Mouse (Mus musculus) limb, embryonic 14.5 days (tissue): ENCODE data around the gene Klb. TPM values are rescaled to one million over a fixed set of nuclear protein-coding genes. Genes with fewer than 3 reads are reported as not detected.
A peak's percentile ranks its signal among the peaks of the same experiment; 100 is the strongest.
"Not testable (repeated sequence)": the region's sequence is repeated elsewhere in the genome, so short reads cannot be mapped to it uniquely, and the experiment has no call there.

Experiments
- ATAC-seq: fragments of 200-750 bp; cut with Nextera tagmentation; 2 replicates; pipeline ENCODE4 v1.8.0; 2017; ENCODE audit warnings: low read depth, moderate number of reproducible peaks, moderate TSS enrichment; ENCODE audit not compliant: low FRiP score
- DNase-seq: peaks from one replicate; pipeline ENCODE4 v3.0.0-alpha.2; 2015; ENCODE audit warnings: low spot score
- H3K27ac ChIP-seq: fragments of 300-500 bp; sonication (generic); replicated peaks from 2 replicates; pipeline ENCODE4 v1.5.1; 2014; ENCODE audit warnings: low read depth, mild to moderate bottlenecking, low read length, moderate library complexity, mixed read lengths
- H3K27me3 ChIP-seq: fragments of 300-500 bp; sonication (generic); 2 replicates; pipeline ENCODE4 v1.6.1; 2014; ENCODE audit warnings: low read length, mixed read lengths; ENCODE audit not compliant: control insufficient read depth, insufficient read depth
- H3K36me3 ChIP-seq: fragments of 300-500 bp; sonication (generic); 2 replicates; pipeline ENCODE4 v1.6.1; 2014; ENCODE audit warnings: mild to moderate bottlenecking, low read length, moderate library complexity, mixed read lengths; ENCODE audit not compliant: control insufficient read depth, insufficient read depth
- H3K4me1 ChIP-seq: fragments of 300-500 bp; sonication (generic); 2 replicates; pipeline ENCODE4 v1.6.1; 2014; ENCODE audit warnings: antibody characterized with exemption, low read length, mixed read lengths; ENCODE audit not compliant: control insufficient read depth, insufficient read depth
- H3K4me2 ChIP-seq: fragments of 300-500 bp; sonication (generic); replicated peaks from 2 replicates; pipeline ENCODE4 v1.6.1; 2014; ENCODE audit warnings: low read depth, mild to moderate bottlenecking, low read length, moderate library complexity; ENCODE audit not compliant: severe bottlenecking
- H3K4me3 ChIP-seq: fragments of 300-500 bp; sonication (generic); replicated peaks from 2 replicates; pipeline ENCODE4 v1.5.1; 2014; ENCODE audit warnings: low read length
- H3K9ac ChIP-seq: fragments of 300-500 bp; sonication (generic); 2 replicates; pipeline ENCODE4 v1.6.1; 2014; ENCODE audit warnings: mild to moderate bottlenecking, low read depth, low read length, moderate library complexity; ENCODE audit not compliant: severe bottlenecking
- H3K9me3 ChIP-seq: fragments of 300-500 bp; sonication (generic); 2 replicates; pipeline ENCODE4 v1.6.1; 2016; ENCODE audit warnings: low read length; ENCODE audit not compliant: control insufficient read depth
- POLR2A ChIP-seq: fragments of 200-500 bp; IDR thresholded peaks from 2 replicates; pipeline ENCODE4 v1.8.0; 2012; ENCODE audit warnings: inconsistent platforms, mild to moderate bottlenecking, moderate library complexity, borderline replicate concordance; ENCODE audit not compliant: insufficient read depth, insufficient read length; ENCODE audit errors: extremely low read depth
- WGBS: fragments of 180-500 bp; shearing (Covaris S2); extraction: QIAGEN DNeasy Blood & Tissue Kit; methylation state at CpG from one replicate; pipeline ENCODE4 v1.1.7; 2014; 5-methylcytosine and 5-hydroxymethylcytosine counted together
- polyA plus RNA-seq, 2 experiments: library from polyadenylated mRNA; depleted of rRNA in 1 of 2; stranded (reverse) in 1 of 2; unstranded in 1 of 2; fragments of >200 nt; fragmentation: Nextera tagmentation in 1 of 2; extraction: Ambion mirVana in 1 of 2; gene quantifications; 2 replicates each; pipeline versions ENCODE4 v1.2.1 to v1.2.3; 2012 to 2014

Gene Klb
- 0.05 and 0.11 TPM in 2 replicates for polyA plus RNA-seq (2012; rRNA removed)
- polyA plus RNA-seq (2014; fragmentation: Nextera tagmentation; extraction: Ambion mirVana): not detected in 2 replicates

DNA sequence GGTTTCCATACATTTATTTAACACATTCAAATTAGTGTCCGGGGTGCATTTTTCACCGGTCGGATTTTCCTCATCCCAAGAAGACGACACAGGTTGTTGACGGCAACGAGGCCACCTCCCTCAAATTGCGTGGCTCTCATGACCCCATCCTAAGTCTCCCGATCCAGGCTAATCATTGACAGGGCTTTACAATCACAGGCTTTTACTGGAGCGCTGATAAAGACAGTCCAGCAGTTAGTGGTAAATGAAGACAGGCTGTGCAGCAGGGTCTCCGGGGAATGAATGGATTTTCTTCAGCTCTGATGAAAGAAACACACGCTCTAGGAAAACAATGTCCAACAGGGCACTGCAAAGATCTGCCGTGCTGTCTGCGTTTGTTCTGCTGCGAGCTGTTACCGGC is at the start of gene Klb:
Gene Klb, plus strand, starts transcription at position 147 of the 400 bp plus-strand sequence.
- 55% methylated on average over 15 of the region's 15 CpGs for WGBS
- no peak within 1 kb of the TSS for H3K27ac ChIP-seq
- H3K4me1 ChIP-seq: no peaks in the 10 kb centered on the region
- ATAC-seq (no peak), DNase-seq (no peak)
- 0 out of 2 replicates have a peak within 1 kb of the TSS, but pooled peaks have one; percentile 26 for H3K4me2 ChIP-seq
- TF ChIP-seq POLR2A: no peak
- no peaks in the 10 kb centered on the region for H3K27me3 ChIP-seq
- H3K36me3 ChIP-seq: no peaks in the 10 kb centered on the region
- no peak within 1 kb of the TSS for H3K4me3 ChIP-seq
- no peaks in the 10 kb centered on the region for H3K9me3 ChIP-seq
- peak within 1 kb of the TSS; percentile 2; the same call in 1 of the 2 replicates for H3K9ac ChIP-seq

DNA sequence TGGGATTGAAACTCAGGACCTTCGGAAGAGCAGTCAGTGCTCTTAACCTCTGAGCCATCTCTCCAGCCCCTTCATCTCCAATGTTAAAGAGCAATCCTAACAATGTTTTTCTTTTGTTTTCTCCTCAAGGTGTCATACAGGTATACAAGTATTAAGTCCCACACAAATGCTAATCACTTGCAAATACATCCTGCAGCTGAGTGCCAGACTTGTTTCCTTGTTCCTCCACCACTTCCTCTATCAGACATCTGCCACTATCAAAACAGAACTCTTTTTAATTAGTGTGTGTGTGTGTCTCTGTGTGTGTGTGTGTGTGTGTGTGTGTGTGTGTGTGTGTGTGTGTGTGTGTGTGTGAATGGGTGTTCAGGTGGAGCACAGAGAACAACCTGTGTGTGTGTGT is 48.5 kb upstream of the Klb start:
- H3K4me2 ChIP-seq, H3K9ac ChIP-seq, H3K27ac ChIP-seq, H3K4me3 ChIP-seq, H3K27me3 ChIP-seq, H3K4me1 ChIP-seq, H3K9me3 ChIP-seq, ATAC-seq, DNase-seq: not testable (repeated sequence)
- 94% methylated on average over 1 of the region's 1 CpGs for WGBS
- H3K36me3 ChIP-seq: peaks cover 71% of the 10 kb centered on the region

DNA sequence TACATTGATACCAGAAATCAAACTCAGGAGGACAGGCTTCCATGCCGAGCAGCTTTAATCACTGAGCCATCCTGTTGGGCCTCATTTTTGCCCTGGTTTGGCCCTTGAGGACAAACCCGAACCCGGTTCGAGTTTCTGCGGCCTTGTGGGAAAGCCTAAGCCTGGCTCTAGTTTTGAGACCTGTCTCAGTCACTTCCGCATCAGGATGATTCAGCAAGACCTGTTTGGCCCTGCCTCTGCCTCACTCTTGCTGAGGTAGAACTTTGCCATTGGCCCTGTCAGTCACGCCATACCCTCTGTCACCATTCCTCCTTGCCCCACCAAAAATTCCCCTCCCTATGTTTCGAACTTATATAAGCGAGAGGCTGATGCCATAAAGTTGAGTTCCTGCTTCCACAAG is 48.0 kb upstream of the Klb start:
- no peak overlapping the region for H3K4me3 ChIP-seq
- TF ChIP-seq POLR2A: no peak
- 93% methylated on average over 9 of the region's 9 CpGs for WGBS
- peaks cover 71% of the 10 kb centered on the region for H3K36me3 ChIP-seq
- DNase-seq (no peak), ATAC-seq (no peak)
- no peaks in the 10 kb centered on the region for H3K27me3 ChIP-seq
- H3K4me2 ChIP-seq: no peak overlapping the region
- H3K9me3 ChIP-seq: no peaks in the 10 kb centered on the region
- no peak overlapping the region for H3K27ac ChIP-seq
- no peak overlapping the region for H3K9ac ChIP-seq
- no peaks in the 10 kb centered on the region for H3K4me1 ChIP-seq

DNA sequence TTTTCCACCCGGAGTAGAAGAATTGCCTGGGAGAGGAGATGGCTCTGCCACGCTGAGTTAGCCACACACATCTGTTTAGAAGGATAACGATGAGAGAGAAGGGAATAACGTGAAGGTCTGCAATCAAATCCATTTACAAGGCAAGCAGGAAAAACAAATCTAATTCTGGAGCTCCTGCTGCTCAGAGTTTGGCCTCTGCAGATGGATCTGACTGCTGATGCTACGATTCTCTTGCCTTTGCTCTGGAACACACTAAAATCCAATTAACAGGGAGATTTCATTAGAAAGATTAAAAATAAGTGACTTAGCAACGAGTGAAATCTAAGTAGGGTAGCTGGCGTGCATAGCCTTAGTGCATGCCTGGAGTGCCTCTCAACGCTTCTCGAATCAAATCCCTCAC is 42.6 kb upstream of the Klb start:
- no peaks in the 10 kb centered on the region for H3K27me3 ChIP-seq
- H3K36me3 ChIP-seq: peaks cover 65% of the 10 kb centered on the region
- H3K4me2 ChIP-seq: no peak overlapping the region
- H3K4me3 ChIP-seq: no peak overlapping the region
- WGBS: 70% methylated on average over 9 of the region's 9 CpGs
- TF ChIP-seq POLR2A: no peak
- no peaks in the 10 kb centered on the region for H3K4me1 ChIP-seq
- DNase-seq: no peak
- no peak for ATAC-seq
- H3K27ac ChIP-seq: no peak overlapping the region
- no peaks in the 10 kb centered on the region for H3K9me3 ChIP-seq
- H3K9ac ChIP-seq: no peak overlapping the region; the same call in 1 of the 2 replicates

DNA sequence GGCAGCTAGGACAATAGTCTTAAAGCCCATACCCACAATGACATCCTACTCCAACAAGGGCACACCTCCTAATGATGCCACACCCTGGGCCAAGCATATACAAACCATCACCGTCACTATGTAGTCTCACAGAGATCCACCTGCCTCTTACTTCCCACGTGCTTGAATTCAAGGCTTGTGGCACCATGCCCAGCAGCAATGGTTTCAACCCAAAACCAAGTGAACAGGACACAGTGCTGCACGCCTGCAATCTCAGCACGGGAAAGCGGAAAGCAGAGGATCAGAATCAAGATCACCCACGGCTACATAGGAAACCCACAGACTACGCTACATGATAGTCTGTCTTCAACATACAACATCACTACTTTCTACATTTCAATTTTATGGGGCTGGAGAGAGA is 39.9 kb upstream of the Klb start:
- Histone ChIP-seq H3K4me1 (no peaks in the 10 kb centered on the region), H3K36me3 (peaks cover 68% of the 10 kb centered on the region), H3K9me3 (no peaks in the 10 kb centered on the region), H3K4me3 (no peak overlapping the region), H3K9ac (no peak overlapping the region), H3K27me3 (no peaks in the 10 kb centered on the region), H3K27ac (no peak overlapping the region), H3K4me2 (no peak overlapping the region)
- WGBS: 90% methylated on average over 7 of the region's 7 CpGs
- ATAC-seq (no peak), DNase-seq (no peak)
- no peak for TF ChIP-seq POLR2A

DNA sequence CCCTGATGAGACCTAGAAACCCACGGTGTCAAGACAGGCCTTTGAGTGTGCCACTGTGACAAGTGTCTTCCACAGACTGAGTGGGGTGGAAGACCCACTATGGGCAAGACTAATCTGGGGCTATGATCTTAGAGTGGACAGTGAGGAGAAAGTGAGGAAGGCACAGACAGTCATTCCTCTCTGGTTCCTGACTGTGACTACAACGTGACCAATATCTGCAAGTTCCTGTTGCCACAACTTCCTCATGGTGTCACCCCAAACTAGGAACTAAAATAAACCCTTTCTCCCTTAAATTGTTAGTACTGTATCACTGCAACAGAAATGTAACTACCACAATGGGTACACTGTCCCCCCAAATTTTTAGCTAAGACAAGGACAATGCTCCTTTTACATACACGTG is 39.2 kb upstream of the Klb start:
- ATAC-seq (no peak), DNase-seq (no peak)
- TF ChIP-seq POLR2A: no peak
- Histone ChIP-seq H3K27ac (no peak overlapping the region), H3K9me3 (no peaks in the 10 kb centered on the region), H3K4me1 (no peaks in the 10 kb centered on the region), H3K4me3 (no peak overlapping the region), H3K27me3 (no peaks in the 10 kb centered on the region), H3K36me3 (peaks cover 72% of the 10 kb centered on the region), H3K4me2 (no peak overlapping the region), H3K9ac (no peak overlapping the region)
- 96% methylated on average over 3 of the region's 3 CpGs for WGBS
